Mouse (Mus musculus): ENCODE measurements at regions not wholly inside any gene's neighbourhood (a gene's known extent, or its start where the extent isn't known, plus 50 kb on each side); places are given as distances from the start of the nearest gene placed in this dataset.

GRCm38 (mm10) chr1:126922231-126922630 lies 91.6 kb upstream of the Nckap5 start:
- H3K27me3 ChIP-seq (ENCODE audit: control insufficient read depth, insufficient read depth, low read length): no peaks in the 10 kb centered on the region
- 91% methylated on average over 4 of the region's 4 CpGs for WGBS
- H3K27ac ChIP-seq (ENCODE audit: insufficient read depth, low read depth, low read length): no peak overlapping the region
- H3K4me3 ChIP-seq (ENCODE audit: low read depth, low read length): no peak overlapping the region
- TF ChIP-seq CTCF (IDR thresholded peaks at IDR 0.05; ENCODE audit: extremely low read depth, insufficient read length, insufficient replicate concordance, low read depth, low read length) (no peak), POLR2A (IDR thresholded peaks at IDR 0.05; ENCODE audit: low read depth, low read length) (no peak)
- no peaks in the 10 kb centered on the region for H3K36me3 ChIP-seq (ENCODE audit: control insufficient read depth, insufficient read depth, low read length)
- H3K4me1 ChIP-seq (ENCODE audit: control insufficient read depth, insufficient read depth, insufficient read length, low read length): no peaks in the 10 kb centered on the region

DNA sequence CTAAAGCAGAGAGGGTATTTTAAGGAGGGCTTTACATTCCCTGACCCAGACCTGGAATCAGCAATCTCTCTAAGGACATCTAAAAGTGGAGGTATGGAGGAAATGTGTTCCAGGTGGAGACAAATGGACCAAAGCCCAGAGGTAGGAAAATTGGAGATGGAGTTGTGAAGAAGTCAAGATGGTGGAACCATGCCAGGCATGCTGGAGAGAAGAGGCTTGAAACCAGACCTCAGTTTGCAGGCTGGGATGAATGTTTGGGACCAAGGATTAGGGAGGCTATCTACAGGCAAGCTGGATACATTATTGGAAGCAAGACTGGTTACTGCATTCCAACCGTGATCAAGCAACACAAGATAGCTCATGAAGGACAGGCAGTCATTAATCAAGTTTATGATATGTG lies 88.3 kb upstream of the Nckap5 start:
- Histone ChIP-seq H3K27ac (ENCODE audit: insufficient read depth, low read depth, low read length) (no peak overlapping the region), H3K4me3 (ENCODE audit: low read depth, low read length) (no peak overlapping the region), H3K36me3 (ENCODE audit: control insufficient read depth, insufficient read depth, low read length) (no peaks in the 10 kb centered on the region), H3K27me3 (ENCODE audit: control insufficient read depth, insufficient read depth, low read length) (no peaks in the 10 kb centered on the region), H3K4me1 (ENCODE audit: control insufficient read depth, insufficient read depth, insufficient read length, low read length) (no peaks in the 10 kb centered on the region)
- no peak for TF ChIP-seq CTCF (IDR thresholded peaks at IDR 0.05; ENCODE audit: extremely low read depth, insufficient read length, insufficient replicate concordance, low read depth, low read length)
- no peak for TF ChIP-seq POLR2A (IDR thresholded peaks at IDR 0.05; ENCODE audit: low read depth, low read length)
- 41% methylated on average over 1 of the region's 1 CpGs for WGBS

- TF ChIP-seq POLR2A (IDR thresholded peaks at IDR 0.05; ENCODE audit: low read depth, low read length): no peak
- TF ChIP-seq CTCF (IDR thresholded peaks at IDR 0.05; ENCODE audit: extremely low read depth, insufficient read length, insufficient replicate concordance, low read depth, low read length): no peak
- Histone ChIP-seq H3K4me3 (ENCODE audit: low read depth, low read length) (no peak overlapping the region), H3K4me1 (ENCODE audit: control insufficient read depth, insufficient read depth, insufficient read length, low read length) (no peaks in the 10 kb centered on the region), H3K27ac (ENCODE audit: insufficient read depth, low read depth, low read length) (no peak overlapping the region), H3K36me3 (ENCODE audit: control insufficient read depth, insufficient read depth, low read length) (no peaks in the 10 kb centered on the region), H3K27me3 (ENCODE audit: control insufficient read depth, insufficient read depth, low read length) (no peaks in the 10 kb centered on the region)
- WGBS: 35% methylated on average over 6 of the region's 6 CpGs
Measured at GRCm38 (mm10) chr1:126917872-126918271, 87.3 kb upstream of the Nckap5 start.

DNA sequence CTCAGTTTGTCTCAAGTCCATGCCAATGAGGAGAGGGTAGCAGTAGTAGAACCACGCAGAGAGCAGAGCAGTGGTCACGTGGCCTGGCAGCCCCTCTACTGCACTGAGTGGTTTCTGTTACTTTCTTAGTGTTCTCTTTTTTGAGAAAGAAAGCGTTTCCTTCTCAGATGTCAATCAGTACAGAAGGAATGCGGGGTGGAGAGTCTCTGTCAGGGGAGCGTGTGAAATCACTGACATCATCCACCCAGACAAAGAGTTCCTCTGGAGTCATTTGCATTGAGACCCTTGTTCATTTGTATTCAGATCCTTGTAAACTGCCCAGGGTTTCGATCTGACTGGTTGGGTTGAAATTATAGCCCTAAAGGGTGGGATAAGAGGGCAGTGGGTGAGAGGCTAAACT lies 85.8 kb upstream of the Nckap5 start:
- TF ChIP-seq CTCF (IDR thresholded peaks at IDR 0.05; ENCODE audit: extremely low read depth, insufficient read length, insufficient replicate concordance, low read depth, low read length): no peak
- TF ChIP-seq POLR2A (IDR thresholded peaks at IDR 0.05; ENCODE audit: low read depth, low read length): no peak
- Histone ChIP-seq H3K4me1 (ENCODE audit: control insufficient read depth, insufficient read depth, insufficient read length, low read length) (no peaks in the 10 kb centered on the region), H3K4me3 (ENCODE audit: low read depth, low read length) (no peak overlapping the region), H3K36me3 (ENCODE audit: control insufficient read depth, insufficient read depth, low read length) (no peaks in the 10 kb centered on the region), H3K27ac (ENCODE audit: insufficient read depth, low read depth, low read length) (no peak overlapping the region), H3K27me3 (ENCODE audit: control insufficient read depth, insufficient read depth, low read length) (no peaks in the 10 kb centered on the region)
- 73% methylated on average over 6 of the region's 6 CpGs for WGBS

- Histone ChIP-seq H3K36me3 (ENCODE audit: control insufficient read depth, insufficient read depth, low read length) (no peaks in the 10 kb centered on the region), H3K4me3 (ENCODE audit: low read depth, low read length) (no peak overlapping the region), H3K27ac (ENCODE audit: insufficient read depth, low read depth, low read length) (no peak overlapping the region), H3K27me3 (ENCODE audit: control insufficient read depth, insufficient read depth, low read length) (no peaks in the 10 kb centered on the region), H3K4me1 (ENCODE audit: control insufficient read depth, insufficient read depth, insufficient read length, low read length) (no peaks in the 10 kb centered on the region)
- TF ChIP-seq CTCF (IDR thresholded peaks at IDR 0.05; ENCODE audit: extremely low read depth, insufficient read length, insufficient replicate concordance, low read depth, low read length) (no peak), POLR2A (IDR thresholded peaks at IDR 0.05; ENCODE audit: low read depth, low read length) (no peak)
- WGBS: 55% methylated on average over 12 of the region's 12 CpGs
Measured at GRCm38 (mm10) chr1:126911277-126912060, 80.9 kb upstream of the Nckap5 start.

- Histone ChIP-seq H3K36me3 (ENCODE audit: control insufficient read depth, insufficient read depth, low read length) (no peaks in the 10 kb centered on the region), H3K27ac (ENCODE audit: insufficient read depth, low read depth, low read length) (no peak overlapping the region), H3K4me3 (ENCODE audit: low read depth, low read length) (no peak overlapping the region), H3K4me1 (ENCODE audit: control insufficient read depth, insufficient read depth, insufficient read length, low read length) (no peaks in the 10 kb centered on the region), H3K27me3 (ENCODE audit: control insufficient read depth, insufficient read depth, low read length) (no peaks in the 10 kb centered on the region)
- WGBS: 72% methylated on average over 2 of the region's 2 CpGs
- no peak for TF ChIP-seq POLR2A (IDR thresholded peaks at IDR 0.05; ENCODE audit: low read depth, low read length)
- no peak for TF ChIP-seq CTCF (IDR thresholded peaks at IDR 0.05; ENCODE audit: extremely low read depth, insufficient read length, insufficient replicate concordance, low read depth, low read length)
Measured at GRCm38 (mm10) chr1:126907417-126907816, 76.8 kb upstream of the Nckap5 start.

GRCm38 (mm10) chr1:126898484-126898883 lies 67.9 kb upstream of the Nckap5 start:
- no peak for TF ChIP-seq POLR2A (IDR thresholded peaks at IDR 0.05; ENCODE audit: low read depth, low read length)
- no peak for TF ChIP-seq CTCF (IDR thresholded peaks at IDR 0.05; ENCODE audit: extremely low read depth, insufficient read length, insufficient replicate concordance, low read depth, low read length)
- 67% methylated on average over 3 of the region's 3 CpGs for WGBS
- Histone ChIP-seq H3K27me3 (ENCODE audit: control insufficient read depth, insufficient read depth, low read length) (no peaks in the 10 kb centered on the region), H3K36me3 (ENCODE audit: control insufficient read depth, insufficient read depth, low read length) (no peaks in the 10 kb centered on the region), H3K4me3 (ENCODE audit: low read depth, low read length) (no peak overlapping the region), H3K27ac (ENCODE audit: insufficient read depth, low read depth, low read length) (no peak overlapping the region), H3K4me1 (ENCODE audit: control insufficient read depth, insufficient read depth, insufficient read length, low read length) (no peaks in the 10 kb centered on the region)

All from small intestine, adult 2 months (tissue).